Mouse (Mus musculus): ENCODE results near the gene Gpr139.

Gpr139 gene

GRCm38 (mm10) chr7:119184341-119185143 lies at the start of gene Gpr139:
Gene Gpr139 (minus strand): TSS chr7:119184603.
- peak; percentile 57 for DNase-seq

GRCm38 (mm10) chr7:119230971-119231370 lies 46.6 kb upstream of the Gpr139 start:
- DNase-seq = no peak

GRCm38 (mm10) chr7:119222706-119223105 lies 38.3 kb upstream of the Gpr139 start:
- no peak for DNase-seq

GRCm38 (mm10) chr7:119219121-119219520 lies 34.7 kb upstream of the Gpr139 start:
- DNase-seq = no peak

GRCm38 (mm10) chr7:119207251-119207650 lies 22.8 kb upstream of the Gpr139 start:
- no peak for DNase-seq

- peak; percentile 80 for DNase-seq
Observed at GRCm38 (mm10) chr7:119186374-119186773, 2.0 kb upstream of the Gpr139 start.

GRCm38 (mm10) chr7:119185181-119185940 lies 958 bp upstream of the Gpr139 start:
- DNase-seq = no peak

GRCm38 (mm10) chr7:119181053-119181452 lies 3.4 kb downstream of the Gpr139 start:
- DNase-seq = no peak

GRCm38 (mm10) chr7:119160015-119160414 lies 24.4 kb downstream of the Gpr139 start:
- no peak for DNase-seq

GRCm38 (mm10) chr7:119111771-119112170 lies 72.6 kb downstream of the Gpr139 start:
- DNase-seq = no peak

- no peak for DNase-seq
Observed at GRCm38 (mm10) chr7:119105878-119106277, 78.5 kb downstream of the Gpr139 start.

- no peak for DNase-seq
Observed at GRCm38 (mm10) chr7:119096583-119096982, 87.8 kb downstream of the Gpr139 start.

Data from right cerebral cortex, postnatal 14 days (tissue).